Mouse (Mus musculus) heart, embryonic 10.5 days (tissue): ENCODE measurements at regions not wholly inside any gene's neighbourhood (a gene's known extent, or its start where the extent isn't known, plus 50 kb on each side); places are given as distances from the start of the nearest gene placed in this dataset.

Source experiments
- DNase-seq: peaks from one replicate; pipeline ENCODE4 v3.0.0-alpha.2; 2017; ENCODE audit warnings: low spot score
- H3K27ac ChIP-seq: fragments of 300-500 bp; sonication (generic); 2 replicates; pipeline ENCODE4 v1.5.1; 2016; ENCODE audit warnings: mild to moderate bottlenecking
- H3K27me3 ChIP-seq: fragments of 300-500 bp; sonication (generic); 2 replicates; pipeline ENCODE4 v1.6.1; 2016; ENCODE audit warnings: mild to moderate bottlenecking; ENCODE audit not compliant: poor library complexity, insufficient read depth, severe bottlenecking
- H3K36me3 ChIP-seq: fragments of 300-500 bp; sonication (generic); 2 replicates; pipeline ENCODE4 v1.6.1; 2016; ENCODE audit warnings: mild to moderate bottlenecking, moderate library complexity
- H3K4me1 ChIP-seq: fragments of 300-500 bp; sonication (generic); 2 replicates; pipeline ENCODE4 v1.6.1; 2016; ENCODE audit warnings: mild to moderate bottlenecking
- H3K4me3 ChIP-seq: fragments of 300-500 bp; sonication (generic); 2 replicates; pipeline ENCODE4 v1.5.1; 2016; ENCODE audit warnings: mild to moderate bottlenecking, moderate library complexity
- H3K9me3 ChIP-seq: fragments of 300-500 bp; sonication (generic); 2 replicates; pipeline ENCODE4 v1.6.1; 2016; ENCODE audit warnings: mild to moderate bottlenecking, moderate library complexity
- WGBS: fragments of 180-500 bp; shearing (Covaris S2); methylation state at CpG from one replicate; pipeline ENCODE4 v1.1.7; 2016; 5-methylcytosine and 5-hydroxymethylcytosine counted together

- Histone ChIP-seq H3K27ac (no peak overlapping the region), H3K4me3 (no peak overlapping the region), H3K27me3 (no peaks in the 10 kb centered on the region), H3K9me3 (no peaks in the 10 kb centered on the region), H3K36me3 (no peaks in the 10 kb centered on the region), H3K4me1 (no peaks in the 10 kb centered on the region)
- DNase-seq, result no peak
- 61% methylated on average over 5 of the region's 5 CpGs for WGBS
Observed at GRCm38 (mm10) chr5:133634481-133634880, 465.0 kb upstream of the Castor2 start.

GRCm38 (mm10) chr5:133631812-133632211 is 467.7 kb upstream of the Castor2 start:
- no peak overlapping the region for H3K27ac ChIP-seq
- no peaks in the 10 kb centered on the region for H3K36me3 ChIP-seq
- no peaks in the 10 kb centered on the region for H3K9me3 ChIP-seq
- no peak overlapping the region for H3K4me3 ChIP-seq
- H3K27me3 ChIP-seq, result no peaks in the 10 kb centered on the region
- no peaks in the 10 kb centered on the region for H3K4me1 ChIP-seq
- DNase-seq, result no peak

DNA sequence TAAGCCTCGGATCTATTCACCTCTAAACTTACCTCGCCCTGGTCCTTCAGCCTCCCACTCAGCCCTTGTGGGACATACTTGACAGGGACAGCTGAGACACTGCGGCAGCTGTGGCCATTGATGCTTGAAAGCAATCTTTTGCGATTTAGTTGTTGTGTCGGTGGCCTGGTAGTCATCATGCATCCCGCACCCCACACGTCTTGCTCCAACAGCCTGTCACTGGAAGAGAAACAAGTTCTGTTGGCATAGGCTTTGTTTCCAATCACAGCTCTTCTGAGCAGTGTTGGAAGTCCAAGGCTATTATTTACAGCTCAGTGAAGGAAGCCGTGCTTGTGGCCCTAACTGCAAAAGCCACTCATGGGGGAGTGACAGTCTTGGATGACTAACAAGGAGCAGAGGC is 480.2 kb upstream of the Castor2 start:
- H3K27ac ChIP-seq, result no peak overlapping the region
- H3K36me3 ChIP-seq, result no peaks in the 10 kb centered on the region
- H3K27me3 ChIP-seq, result no peaks in the 10 kb centered on the region
- WGBS, result 82% methylated on average over 8 of the region's 8 CpGs
- H3K9me3 ChIP-seq, result no peaks in the 10 kb centered on the region
- no peak for DNase-seq
- no peaks in the 10 kb centered on the region for H3K4me1 ChIP-seq
- H3K4me3 ChIP-seq, result no peak overlapping the region

DNA sequence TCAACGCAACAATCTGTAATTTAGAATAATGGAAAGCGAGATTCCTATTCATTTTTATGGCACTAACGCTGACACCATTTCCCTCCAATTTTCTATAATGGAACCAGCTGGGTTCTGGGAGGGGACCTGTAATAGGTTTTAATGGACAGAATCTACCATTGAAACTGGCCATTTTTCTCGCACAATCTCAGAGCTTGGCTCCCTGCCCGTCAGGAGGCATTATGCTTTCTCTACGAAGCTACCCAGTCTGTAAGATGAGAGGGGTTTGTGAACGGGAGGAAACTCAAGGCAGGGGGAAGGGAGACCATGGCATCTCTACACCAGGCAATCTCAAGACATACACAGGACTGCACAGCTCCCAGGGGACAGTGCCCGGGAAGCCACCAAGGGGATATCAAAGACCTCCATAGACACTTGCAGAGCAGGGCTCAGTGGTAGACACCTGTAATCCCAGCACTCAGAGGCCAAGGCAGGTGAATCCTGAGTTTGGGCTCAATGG is 498.2 kb upstream of the Castor2 start:
- Histone ChIP-seq H3K27ac (no peak overlapping the region), H3K9me3 (no peaks in the 10 kb centered on the region), H3K27me3 (no peaks in the 10 kb centered on the region), H3K36me3 (no peaks in the 10 kb centered on the region), H3K4me1 (no peaks in the 10 kb centered on the region), H3K4me3 (no peak overlapping the region)
- DNase-seq, result no peak
- 74% methylated on average over 8 of the region's 8 CpGs for WGBS

DNA sequence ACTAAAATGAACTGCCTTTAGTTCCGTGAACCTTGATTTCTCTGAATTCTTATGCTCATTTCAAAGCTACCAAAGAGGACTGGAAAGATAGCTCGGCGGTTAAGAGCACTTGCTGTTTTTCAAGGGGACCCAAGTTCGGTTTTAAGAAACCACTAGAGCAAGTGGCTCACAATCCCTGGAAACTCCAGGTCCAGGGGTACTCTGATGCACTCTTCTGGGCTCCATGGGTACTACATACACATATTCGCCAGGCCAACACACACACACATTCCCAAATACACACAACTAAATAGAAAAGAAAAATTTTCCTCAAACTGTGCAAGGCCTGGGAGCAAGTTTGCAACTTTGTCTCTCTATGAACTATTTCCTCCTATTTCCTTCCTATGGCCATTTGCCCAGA is 498.9 kb upstream of the Castor2 start:
- Histone ChIP-seq H3K4me3 (no peak overlapping the region), H3K36me3 (no peaks in the 10 kb centered on the region), H3K9me3 (no peaks in the 10 kb centered on the region), H3K27ac (no peak overlapping the region), H3K4me1 (no peaks in the 10 kb centered on the region), H3K27me3 (no peaks in the 10 kb centered on the region)
- no peak for DNase-seq
- WGBS, result 63% methylated on average over 5 of the region's 5 CpGs

GRCm38 (mm10) chr5:133598105-133598504 is 501.4 kb upstream of the Castor2 start:
- no peak for DNase-seq
- H3K27ac ChIP-seq, result no peak overlapping the region
- no peaks in the 10 kb centered on the region for H3K27me3 ChIP-seq
- H3K36me3 ChIP-seq, result no peaks in the 10 kb centered on the region
- H3K4me3 ChIP-seq, result no peak overlapping the region
- no peaks in the 10 kb centered on the region for H3K4me1 ChIP-seq
- H3K9me3 ChIP-seq, result no peaks in the 10 kb centered on the region
- WGBS, result 83% methylated on average over 3 of the region's 3 CpGs

DNA sequence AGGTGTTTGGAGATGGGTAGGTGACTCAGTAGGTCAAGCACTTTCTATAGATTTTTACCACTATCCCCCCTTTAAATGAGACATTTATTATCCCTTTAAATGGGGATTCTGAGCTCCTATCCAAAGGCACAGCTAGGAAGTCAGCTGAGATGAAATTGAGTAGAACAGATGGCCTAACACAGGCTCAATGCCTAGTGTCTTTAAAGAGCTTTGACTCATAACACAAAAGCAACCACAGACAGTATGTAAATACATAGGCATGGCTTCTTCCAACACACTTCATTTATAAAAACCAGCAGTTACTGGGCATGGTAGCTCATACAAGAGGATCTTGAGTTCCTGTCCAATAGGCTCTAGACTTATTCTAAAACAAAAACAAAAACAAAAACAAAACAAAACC is 513.0 kb upstream of the Castor2 start:
- Histone ChIP-seq H3K27me3 (no peaks in the 10 kb centered on the region; the same call in 1 of the 2 replicates), H3K4me3 (no peak overlapping the region), H3K9me3 (no peaks in the 10 kb centered on the region), H3K4me1 (no peaks in the 10 kb centered on the region), H3K27ac (no peak overlapping the region), H3K36me3 (no peaks in the 10 kb centered on the region)
- no peak for DNase-seq

DNA sequence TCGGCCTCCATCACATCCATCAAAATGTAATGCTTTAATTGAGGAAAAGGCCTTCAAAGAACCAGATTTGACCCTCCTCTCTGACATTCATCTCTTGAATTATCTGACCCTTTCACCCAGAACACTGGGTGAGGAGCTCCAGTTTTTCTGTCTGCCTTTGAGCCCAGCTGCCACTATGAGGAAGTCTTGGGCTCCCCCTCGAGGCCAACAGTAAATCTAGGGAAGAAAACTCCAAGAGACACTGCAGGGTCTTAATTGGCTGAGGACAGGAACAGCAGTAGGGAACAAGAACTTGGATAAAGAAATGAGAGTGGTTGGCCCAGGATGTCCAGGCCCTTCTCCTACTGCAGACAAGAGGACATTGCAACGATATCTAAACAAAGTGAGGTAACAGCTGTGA is 514.3 kb upstream of the Castor2 start:
- H3K27me3 ChIP-seq, result no peaks in the 10 kb centered on the region; the same call in 1 of the 2 replicates
- no peaks in the 10 kb centered on the region for H3K4me1 ChIP-seq
- H3K4me3 ChIP-seq, result no peak overlapping the region
- no peak overlapping the region for H3K27ac ChIP-seq
- 43% methylated on average over 3 of the region's 3 CpGs for WGBS
- H3K36me3 ChIP-seq, result no peaks in the 10 kb centered on the region
- no peak for DNase-seq
- no peaks in the 10 kb centered on the region for H3K9me3 ChIP-seq

DNA sequence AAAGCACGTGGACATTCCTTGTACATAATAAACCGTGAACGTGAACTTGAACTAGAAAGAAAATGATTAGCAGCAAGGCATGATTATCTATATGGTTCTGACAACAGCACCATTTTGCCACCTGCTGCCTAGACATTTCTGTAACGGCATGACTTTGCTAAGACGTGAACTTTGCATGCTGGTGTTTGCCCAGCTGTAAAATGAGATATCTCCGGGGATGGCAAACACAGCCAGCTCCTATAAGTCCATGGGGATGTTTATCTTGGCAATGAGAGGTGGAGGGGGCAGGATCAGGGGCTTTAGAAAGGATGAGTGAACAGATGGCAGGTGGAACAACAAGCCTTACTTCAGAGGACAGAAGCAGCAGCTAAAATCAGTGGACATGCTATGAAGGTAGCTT is 522.9 kb upstream of the Castor2 start:
- DNase-seq, result no peak
- Histone ChIP-seq H3K36me3 (no peaks in the 10 kb centered on the region), H3K9me3 (no peaks in the 10 kb centered on the region), H3K27me3 (no peaks in the 10 kb centered on the region), H3K4me1 (no peaks in the 10 kb centered on the region), H3K27ac (no peak overlapping the region), H3K4me3 (no peak overlapping the region)
- 83% methylated on average over 6 of the region's 6 CpGs for WGBS

DNA sequence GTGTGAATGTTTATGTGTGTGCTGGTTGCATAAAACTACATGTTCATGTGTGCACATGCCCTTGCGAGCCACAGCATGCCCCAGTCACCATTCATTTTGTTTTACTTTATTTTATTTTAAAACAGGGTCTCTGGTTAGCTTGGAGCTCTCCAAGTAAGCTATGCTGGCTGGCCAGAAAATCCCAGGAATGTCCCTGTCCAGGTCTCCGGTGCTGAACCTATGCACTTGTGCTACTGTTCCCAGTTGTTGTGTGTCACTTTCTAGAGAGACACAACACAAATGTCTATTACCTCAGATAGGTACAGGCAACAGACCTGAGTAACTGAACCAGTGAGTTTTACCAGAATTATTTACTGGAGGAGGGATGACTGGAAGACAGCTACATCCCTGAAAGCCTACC is 530.4 kb upstream of the Castor2 start:
- Histone ChIP-seq H3K27me3 (no peaks in the 10 kb centered on the region), H3K4me3 (no peak overlapping the region), H3K4me1 (no peaks in the 10 kb centered on the region), H3K36me3 (no peaks in the 10 kb centered on the region), H3K27ac (no peak overlapping the region), H3K9me3 (no peaks in the 10 kb centered on the region)
- 70% methylated on average over 2 of the region's 2 CpGs for WGBS
- DNase-seq, result no peak

DNA sequence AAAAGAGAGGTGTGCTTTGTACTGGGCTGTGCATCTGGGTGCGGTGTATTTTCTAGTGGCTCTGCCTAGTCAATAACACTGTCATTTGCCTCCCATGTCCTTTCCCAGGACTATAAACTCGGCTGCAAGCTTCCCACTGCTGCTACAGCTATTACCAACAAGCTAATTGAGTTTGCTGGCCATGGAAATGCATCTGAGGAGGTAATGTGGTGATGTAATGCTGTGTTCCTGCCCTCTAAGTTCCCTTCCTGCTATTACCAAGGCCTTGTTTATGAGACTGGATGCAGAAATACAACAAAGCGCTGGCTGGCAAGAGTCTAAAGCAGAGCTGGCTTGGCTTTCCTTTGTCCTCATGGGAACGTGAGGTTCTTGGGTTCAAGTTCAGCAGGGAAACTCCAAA is 533.0 kb upstream of the Castor2 start:
- H3K27ac ChIP-seq, result no peak overlapping the region
- WGBS, result 77% methylated on average over 4 of the region's 4 CpGs
- no peak for DNase-seq
- H3K36me3 ChIP-seq, result no peaks in the 10 kb centered on the region
- no peaks in the 10 kb centered on the region for H3K4me1 ChIP-seq
- no peaks in the 10 kb centered on the region for H3K9me3 ChIP-seq
- no peaks in the 10 kb centered on the region for H3K27me3 ChIP-seq
- no peak overlapping the region for H3K4me3 ChIP-seq

- Histone ChIP-seq H3K4me3 (no peak overlapping the region), H3K27me3 (no peaks in the 10 kb centered on the region), H3K9me3 (no peaks in the 10 kb centered on the region), H3K36me3 (no peaks in the 10 kb centered on the region), H3K27ac (no peak overlapping the region), H3K4me1 (no peaks in the 10 kb centered on the region)
- WGBS, result 82% methylated on average over 7 of the region's 7 CpGs
- no peak for DNase-seq
Observed at GRCm38 (mm10) chr5:133550657-133551056, 548.9 kb upstream of the Castor2 start.

GRCm38 (mm10) chr5:133542217-133542616 is 557.3 kb upstream of the Castor2 start:
- Histone ChIP-seq H3K27me3 (no peaks in the 10 kb centered on the region), H3K4me1 (no peaks in the 10 kb centered on the region), H3K4me3 (no peak overlapping the region), H3K9me3 (no peaks in the 10 kb centered on the region), H3K36me3 (no peaks in the 10 kb centered on the region), H3K27ac (no peak overlapping the region)
- no peak for DNase-seq

GRCm38 (mm10) chr5:133532678-133533077 is 566.8 kb upstream of the Castor2 start:
- H3K4me3 ChIP-seq, result no peak overlapping the region
- no peaks in the 10 kb centered on the region for H3K36me3 ChIP-seq
- H3K27me3 ChIP-seq, result no peaks in the 10 kb centered on the region
- H3K9me3 ChIP-seq, result no peaks in the 10 kb centered on the region
- H3K27ac ChIP-seq, result no peak overlapping the region
- DNase-seq, result no peak
- no peaks in the 10 kb centered on the region for H3K4me1 ChIP-seq
